Mouse (Mus musculus) retina, postnatal 7 days (tissue): ENCODE results near the gene Pld1.

ENCODE experiments used
- DNase-seq: peaks from one replicate; pipeline ENCODE4 v3.0.0-alpha.2; 2012; ENCODE audit warnings: low read depth, low spot score

Gene Pld1

DNA sequence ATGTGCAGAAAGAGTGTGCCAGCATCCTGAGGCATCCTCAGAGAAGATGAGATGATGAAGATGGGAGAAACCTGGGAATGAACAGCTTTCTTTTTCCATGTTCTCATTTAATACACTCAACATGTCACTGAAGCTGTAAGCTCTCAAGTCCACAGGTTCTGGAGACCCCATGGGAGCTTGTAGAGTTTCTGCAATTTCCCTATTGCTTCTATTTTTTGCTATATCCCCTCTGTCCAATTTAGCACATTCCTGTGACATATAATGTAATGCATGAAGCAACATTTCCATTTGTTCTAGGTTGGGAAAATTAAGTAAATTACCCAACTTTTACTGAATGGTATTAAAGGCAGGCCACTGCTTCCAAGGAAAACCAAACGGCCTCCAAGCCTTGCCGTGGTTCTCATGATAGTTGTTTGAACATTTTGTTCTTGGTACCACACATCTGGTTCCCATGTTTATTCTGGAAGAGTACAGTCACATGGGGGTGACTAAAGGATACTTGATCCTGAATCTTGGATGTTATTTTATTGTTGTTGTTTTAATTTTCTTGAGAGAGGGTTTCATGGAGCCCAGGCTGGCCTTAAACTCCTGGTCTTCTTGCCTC lies 52.7 kb downstream of the Pld1 start:
- no peak for DNase-seq

DNA sequence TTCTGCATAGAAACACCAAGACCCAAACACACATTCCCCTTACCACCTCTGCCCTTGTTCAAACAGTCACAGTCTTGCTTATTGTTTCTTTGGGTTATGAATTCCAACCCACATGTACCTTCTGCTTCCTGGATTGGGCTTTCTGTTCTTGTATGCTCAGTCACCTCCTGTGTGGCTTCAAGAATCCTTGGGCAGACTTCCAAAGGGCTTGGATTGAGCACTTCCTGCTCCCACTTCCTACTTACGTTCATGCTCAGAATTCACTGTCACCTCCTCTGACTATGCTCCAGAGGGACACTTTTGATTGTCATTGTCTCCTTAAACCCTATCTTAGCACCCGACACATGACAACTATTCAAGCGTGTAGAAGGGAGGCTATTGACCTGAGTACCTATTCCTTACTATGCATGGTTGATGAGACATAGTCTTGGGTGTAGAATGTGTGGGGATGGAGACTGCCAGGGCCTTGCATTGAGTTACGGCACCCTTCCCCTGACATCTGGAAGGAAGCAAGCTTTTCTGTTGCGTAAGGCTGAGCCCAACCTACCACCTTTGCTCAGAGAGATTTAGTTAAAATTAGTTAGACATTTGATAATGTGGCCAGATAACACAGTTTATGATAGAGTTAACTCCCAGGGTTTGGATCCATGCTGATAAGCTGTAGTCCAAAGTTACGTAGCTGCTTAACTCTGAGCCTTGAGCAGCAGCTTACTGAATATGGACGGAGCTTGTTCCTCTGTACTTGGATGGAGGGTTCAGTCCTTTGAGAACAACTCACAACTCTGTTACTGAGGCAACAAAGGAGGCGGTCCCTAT lies 55.9 kb downstream of the Pld1 start:
- no peak for DNase-seq

DNA sequence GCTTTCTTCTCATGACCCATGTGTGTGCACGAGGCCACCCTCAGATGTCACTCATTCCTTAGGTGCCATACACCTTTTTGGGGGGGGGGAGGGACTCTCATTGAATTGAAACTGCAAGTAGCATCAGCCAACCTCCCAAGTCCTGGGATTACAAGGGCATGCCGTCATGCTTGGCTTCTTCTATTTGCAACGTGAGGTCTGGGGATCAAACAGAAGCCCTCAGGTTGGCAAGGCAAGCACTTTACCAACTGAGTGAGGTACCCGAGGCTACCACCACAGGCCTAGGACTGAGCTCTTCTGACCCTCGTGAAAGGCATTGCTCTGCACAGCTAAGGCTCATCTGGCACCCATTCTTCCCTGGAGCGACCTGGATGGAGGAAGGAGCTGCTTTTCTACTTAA lies 65.8 kb downstream of the Pld1 start:
- no peak for DNase-seq

DNA sequence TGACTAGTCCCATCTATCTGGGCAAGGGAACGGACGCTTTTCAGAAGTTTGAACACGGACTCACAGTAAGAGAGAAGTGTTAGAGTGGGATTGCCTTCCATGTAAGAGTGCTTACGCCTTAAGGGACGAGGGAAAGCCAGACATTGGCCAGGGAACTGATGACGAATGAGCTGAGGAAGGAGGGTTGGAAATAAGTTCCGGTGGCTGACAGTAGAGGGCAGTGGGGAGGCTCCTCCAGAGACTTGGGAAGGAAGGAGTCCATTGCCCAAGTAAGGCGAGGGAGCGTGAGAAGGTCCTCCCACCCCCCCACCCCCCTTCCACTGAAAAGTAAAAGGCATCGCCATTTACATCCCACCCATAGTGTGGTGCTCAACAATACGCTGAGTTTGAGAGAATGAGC lies 69.2 kb downstream of the Pld1 start:
- no peak for DNase-seq

- no peak for DNase-seq
These were observed 69.9 kb downstream of the Pld1 start for GRCm38 (mm10) chr3:28008369-28008768.

DNA sequence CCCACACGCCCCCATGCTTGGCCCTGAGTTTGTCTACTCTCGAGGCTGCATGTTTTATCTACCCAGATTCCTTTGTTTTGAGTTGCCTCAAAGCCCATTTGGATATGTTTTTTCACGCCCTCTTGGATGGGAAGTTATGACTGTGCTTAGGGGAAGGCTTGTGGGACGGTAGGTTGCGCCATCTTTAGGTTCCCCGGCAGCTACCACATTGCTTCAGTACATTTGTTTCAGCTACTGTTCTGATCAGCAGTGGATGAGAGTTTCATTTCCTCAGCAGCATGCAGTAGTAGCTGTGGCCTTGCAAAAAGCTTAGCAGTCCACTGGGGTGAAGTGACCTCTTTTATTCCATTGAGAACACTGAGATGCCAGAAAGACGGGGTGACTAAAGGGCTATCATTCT lies 73.7 kb downstream of the Pld1 start:
- DNase-seq: no peak

DNA sequence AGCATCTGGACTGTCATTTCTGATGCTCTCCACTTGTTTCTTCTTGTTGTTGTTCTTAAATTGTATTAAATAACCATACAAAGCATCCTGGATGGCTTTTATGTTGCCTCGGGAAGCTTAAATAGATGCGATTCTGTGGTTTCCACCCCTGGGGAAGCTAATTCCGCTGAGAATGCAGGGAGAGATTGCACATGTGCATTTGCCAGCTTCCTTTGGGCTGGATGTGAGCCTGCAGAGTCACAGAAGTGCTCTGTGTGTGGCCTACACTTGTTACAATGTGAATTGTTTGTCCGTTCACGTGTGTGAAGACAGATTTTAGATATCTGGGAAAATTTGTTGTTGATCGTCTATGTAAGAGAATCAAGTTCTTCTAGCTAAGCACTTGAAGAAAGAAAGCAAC lies 74.9 kb downstream of the Pld1 start:
- no peak for DNase-seq

DNA sequence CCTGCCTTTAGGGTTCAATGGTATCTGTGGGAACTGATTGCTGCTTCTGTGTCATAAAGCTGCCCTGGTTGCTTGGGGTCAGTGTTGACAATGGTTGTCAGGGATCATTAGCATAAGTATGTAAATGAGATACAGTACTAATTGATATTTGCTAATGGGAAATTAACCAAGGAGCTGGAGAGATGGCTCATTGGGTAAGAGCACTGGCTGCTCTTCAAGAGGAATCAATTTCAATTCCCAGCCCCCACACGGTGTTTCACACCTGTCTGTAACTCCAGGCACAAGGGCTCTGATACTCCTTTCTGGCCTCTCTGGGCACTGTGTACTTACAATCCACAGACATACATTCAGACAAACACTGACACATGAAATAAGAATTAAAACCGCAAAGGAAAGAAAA lies 78.5 kb downstream of the Pld1 start:
- no peak for DNase-seq

DNA sequence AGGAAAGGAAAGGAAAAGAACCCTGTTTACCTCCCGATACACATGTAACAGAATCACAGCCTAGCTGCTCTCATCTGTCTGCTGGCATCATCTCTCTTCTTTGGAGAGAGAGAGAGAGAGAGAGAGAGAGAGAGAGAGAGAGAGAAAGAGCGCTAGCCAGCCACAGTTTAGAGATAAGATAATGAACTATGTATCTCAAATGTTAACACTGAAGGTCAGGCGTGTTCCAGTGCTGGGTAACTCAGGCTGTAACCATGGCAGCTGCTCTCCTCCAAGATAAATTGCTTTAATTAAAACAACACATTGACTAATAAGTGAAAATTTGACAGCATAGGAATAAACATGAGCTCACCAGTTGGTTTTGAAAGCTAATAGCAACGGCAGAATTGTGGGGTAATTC lies 81.2 kb downstream of the Pld1 start:
- no peak for DNase-seq

DNA sequence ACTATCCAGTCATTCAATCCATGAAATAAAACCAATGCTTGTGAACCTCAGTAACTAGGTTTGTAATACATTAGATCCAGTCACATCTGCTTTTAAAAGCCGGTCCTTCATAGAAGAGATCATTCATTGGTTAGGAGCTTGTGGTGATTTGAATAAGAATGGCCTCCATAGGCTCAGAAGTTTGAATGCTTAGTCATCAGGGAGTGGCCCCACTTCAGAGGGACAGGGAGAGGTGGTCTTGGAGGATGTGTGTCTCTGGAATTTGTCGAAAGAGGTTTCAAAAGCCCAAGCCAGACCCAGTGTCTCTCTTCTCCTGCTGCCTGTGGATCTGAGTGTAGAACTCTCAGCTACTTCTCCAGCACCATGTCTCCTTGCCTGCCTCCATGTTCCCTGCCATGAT lies 81.9 kb downstream of the Pld1 start:
- DNase-seq: no peak

DNA sequence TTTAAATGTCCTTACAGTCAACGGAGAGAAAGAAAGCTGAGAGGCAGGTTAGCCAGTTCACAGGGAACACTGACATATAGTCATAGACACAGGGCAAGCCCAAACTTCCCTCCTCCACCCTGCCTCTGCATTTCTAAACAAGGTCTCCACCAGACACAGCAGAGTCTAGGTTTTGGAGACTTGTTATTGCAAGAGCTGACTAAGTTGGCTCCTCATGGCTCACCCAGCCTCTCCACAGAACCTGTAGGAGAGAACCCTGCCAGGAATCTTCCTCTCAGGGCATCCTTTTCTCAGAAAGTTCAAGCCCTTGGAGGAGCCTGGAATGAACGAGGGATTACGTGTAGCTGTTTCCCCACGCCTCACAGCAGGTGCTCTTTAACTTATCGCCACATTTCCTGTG lies 83.7 kb downstream of the Pld1 start:
- no peak for DNase-seq

DNA sequence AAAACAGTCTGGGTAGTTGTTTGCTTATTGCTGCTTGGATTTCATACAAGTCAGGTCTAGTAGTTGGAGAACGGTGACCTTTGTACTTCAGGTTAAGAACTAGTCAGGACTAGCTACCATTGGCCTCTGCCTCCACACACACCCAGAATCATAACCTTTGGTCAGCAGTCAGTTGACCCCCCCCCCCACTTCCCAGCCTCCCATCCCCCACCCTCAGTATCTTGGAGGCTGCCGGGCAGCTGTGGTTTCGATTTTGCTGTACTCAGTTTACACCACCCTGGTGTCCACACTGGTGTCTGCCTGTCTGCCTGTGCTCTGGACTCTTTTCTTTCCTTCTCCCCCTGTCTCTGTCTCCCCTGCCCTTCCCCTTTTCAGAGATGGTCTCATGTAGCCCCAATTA lies 88.4 kb downstream of the Pld1 start:
- no peak for DNase-seq

- DNase-seq: no peak
These were observed 90.0 kb downstream of the Pld1 start for GRCm38 (mm10) chr3:28028456-28028855.

DNA sequence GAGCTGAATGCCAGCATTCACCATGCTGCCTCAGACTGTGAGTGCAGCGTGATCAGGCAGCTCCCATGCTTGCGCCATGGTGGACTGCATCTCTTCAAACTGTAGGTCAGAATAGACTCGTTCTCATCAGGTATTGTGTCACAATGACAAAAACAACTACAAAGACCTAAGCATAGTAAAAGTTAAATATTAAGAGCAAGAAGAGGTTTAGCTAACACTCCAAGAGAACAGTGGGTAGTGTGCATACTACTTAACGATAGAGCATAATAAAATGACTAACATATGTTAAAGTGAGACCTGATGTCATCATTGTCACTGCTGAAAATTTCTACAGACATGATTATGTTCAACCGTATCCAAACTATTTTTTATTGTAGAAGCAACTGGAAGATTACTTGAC lies 92.4 kb downstream of the Pld1 start:
- DNase-seq: no peak

- DNase-seq: no peak
These were observed 93.2 kb downstream of the Pld1 start for GRCm38 (mm10) chr3:28031643-28032243.

DNA sequence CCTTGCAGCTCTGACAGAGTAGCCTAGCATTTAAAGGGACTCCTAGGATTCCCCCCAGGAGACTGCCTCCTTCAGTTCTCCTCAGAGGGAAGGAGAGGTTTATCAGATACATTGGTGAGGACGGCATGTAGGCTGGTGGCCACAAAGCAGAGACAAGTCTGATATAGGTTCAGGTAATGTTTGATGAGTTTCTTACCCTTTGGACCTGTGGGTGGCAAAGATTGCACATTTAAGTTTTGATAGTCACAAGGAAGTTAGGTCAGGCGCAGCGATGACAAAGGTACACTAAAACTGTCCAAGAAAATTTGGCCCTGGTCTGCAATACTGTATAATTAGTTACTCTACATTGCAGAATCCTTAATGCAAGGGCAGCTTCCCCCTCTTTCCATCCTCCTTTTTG lies 95.4 kb downstream of the Pld1 start:
- no peak for DNase-seq

DNA sequence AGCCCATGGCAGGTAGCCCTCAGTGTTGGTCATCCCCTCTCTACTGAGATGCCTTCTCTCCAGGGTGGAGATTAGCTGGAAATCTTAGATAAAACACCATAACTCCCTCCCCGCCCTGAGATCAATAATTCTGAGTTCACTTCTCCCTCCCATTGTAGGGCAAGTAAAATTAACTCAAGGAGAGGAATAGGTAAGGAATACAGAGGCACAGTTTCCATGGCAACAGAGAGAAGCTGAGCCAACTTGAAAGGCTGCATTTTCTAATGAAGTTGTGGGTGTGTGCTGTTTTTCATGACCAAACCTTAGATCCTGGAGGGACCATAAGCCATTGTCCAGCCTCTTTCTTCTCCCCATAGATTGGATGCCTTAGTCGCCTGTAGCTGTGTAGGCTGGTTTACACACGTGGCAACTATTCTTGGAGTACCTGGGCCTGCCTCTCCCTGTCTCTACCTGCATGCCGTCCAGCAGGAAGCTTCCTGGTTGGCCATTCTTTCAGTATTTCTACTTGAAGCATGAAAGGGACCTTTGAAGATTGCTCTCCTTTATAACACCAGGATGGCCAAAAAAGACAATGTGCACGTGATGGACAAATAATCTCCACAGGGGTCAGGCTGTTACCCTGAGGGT lies 96.3 kb downstream of the Pld1 start:
- DNase-seq: no peak

DNA sequence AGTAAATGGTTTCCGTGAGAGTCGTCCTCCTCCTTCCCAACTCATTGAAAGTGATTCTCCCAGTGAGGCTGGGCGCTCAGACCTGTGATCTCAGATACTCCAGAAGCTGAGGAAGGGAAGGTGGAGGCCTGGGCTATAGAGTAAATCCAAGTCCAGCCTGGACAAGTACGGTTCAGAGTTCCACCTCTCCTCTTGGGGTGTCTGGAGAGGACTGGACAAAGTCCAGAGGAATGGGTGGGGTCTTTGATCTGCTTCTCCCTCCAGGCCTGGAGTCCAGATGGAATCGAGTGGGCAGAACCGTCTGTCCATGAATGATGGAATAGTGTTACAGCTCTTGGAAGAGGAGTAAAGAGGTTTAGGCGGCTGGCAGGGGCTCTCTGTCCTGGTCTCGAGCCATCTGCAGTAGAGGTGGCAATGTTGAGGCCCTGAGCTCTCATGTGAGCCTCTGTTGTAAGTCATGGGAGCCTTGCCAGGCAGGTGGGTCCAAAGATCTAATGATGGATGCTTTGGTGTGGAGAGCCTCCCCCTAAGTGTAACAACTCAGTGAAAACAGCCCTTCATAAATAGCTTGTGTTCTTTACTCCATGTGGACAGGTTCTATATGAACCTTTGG lies 98.9 kb downstream of the Pld1 start:
- DNase-seq: no peak

DNA sequence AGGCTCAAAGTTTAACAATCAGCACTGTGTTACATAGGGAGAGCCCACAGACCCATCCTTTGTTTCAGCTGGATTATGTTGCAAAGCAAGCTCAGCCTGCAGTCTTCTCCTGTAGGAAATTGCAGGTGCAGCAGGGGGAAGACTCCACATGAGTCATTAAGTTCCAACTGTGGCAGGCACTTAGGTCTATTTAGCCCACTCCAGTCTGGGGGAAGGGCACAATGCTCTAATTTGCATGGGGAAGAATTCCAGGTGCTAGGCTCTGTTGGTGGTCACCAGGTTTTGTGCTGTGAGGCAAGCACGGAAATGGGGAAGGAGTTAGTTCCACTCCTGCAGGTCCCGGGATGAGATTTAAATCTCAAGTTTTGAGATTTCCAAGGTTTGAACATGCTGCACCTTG lies 99.6 kb downstream of the Pld1 start:
- no peak for DNase-seq

GRCm38 (mm10) chr3:28039760-28040159 lies 101.3 kb downstream of the Pld1 start:
- no peak for DNase-seq

GRCm38 (mm10) chr3:28041236-28041635 lies 102.7 kb downstream of the Pld1 start:
- no peak for DNase-seq

DNA sequence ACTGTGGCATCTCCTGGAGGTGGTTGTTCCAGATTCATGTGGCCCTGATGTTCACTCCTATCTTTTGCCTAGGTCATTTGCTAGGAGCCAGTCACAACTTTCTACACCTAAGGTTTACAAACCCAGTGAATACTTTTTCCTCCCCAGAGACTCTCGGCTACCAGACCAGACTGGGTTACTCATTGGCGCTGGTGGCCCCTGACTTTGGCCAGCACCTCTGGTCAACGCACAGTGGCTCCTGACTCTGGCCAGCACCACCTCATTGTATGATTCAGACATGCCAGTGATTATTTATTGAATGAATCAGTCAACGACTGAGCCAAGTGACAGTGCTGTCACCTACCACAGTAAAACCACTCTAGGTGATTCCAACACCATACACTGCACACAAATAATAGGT lies 103.9 kb downstream of the Pld1 start:
- no peak for DNase-seq
